Mouse (Mus musculus) bone marrow macrophage, adult 2 months (primary cell): ENCODE measurements around the gene Bpifc.

Experiments
- CTCF ChIP-seq: IDR thresholded peaks from 2 replicates; pipeline ENCODE4 v1.5.1; 2012; ENCODE audit warnings: low read depth, mild to moderate bottlenecking, low read length, moderate library complexity
- POLR2A ChIP-seq: IDR thresholded peaks from 2 replicates; pipeline ENCODE4 v1.6.1; 2012; ENCODE audit warnings: mild to moderate bottlenecking, low read depth, low read length, borderline replicate concordance

- TF ChIP-seq CTCF (no peak), POLR2A (no peak)
These were observed 43.0 kb downstream of the Bpifc start for GRCm38 (mm10) chr10:85968731-85969130.
